Mouse (Mus musculus) lung, postnatal 4 days (tissue): ENCODE measurements around the gene Zg16.
"Not testable (repeated sequence)": the region's sequence is repeated elsewhere in the genome, so short reads cannot be mapped to it uniquely, and the experiment has no call there.

ENCODE experiments used
- DNase-seq, 2 experiments: peaks; one replicate each; pipeline ENCODE4 v3.0.0; 2021

The Zg16 gene

GRCm38 (mm10) chr7:127103960-127104359 lies 16.8 kb upstream of the Zg16 start:
- DNase-seq: no peak

GRCm38 (mm10) chr7:127102148-127102547 lies 15.0 kb upstream of the Zg16 start:
- no peak for DNase-seq

- no peak for DNase-seq
These were observed 14.4 kb upstream of the Zg16 start for GRCm38 (mm10) chr7:127101451-127102016.

DNA sequence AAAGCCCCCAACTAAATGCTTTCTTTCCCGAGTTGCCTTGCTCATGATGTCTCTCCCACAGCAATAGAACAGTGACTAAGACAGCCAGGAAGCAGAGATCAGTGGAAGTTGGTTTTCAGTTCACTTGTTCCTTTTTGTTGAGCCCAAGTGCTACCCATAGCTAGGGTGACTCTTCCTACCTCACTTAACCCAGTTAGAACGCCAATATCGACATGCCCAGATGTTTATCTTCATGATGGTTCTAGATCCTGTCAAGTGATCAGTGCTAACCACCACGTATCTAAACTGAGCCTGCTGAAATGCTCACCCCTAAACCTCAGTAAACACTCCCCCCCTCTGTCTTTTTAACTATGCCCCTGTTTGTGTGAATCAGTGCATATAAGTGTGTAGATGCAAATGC lies 12.4 kb upstream of the Zg16 start:
- no peak for DNase-seq

DNA sequence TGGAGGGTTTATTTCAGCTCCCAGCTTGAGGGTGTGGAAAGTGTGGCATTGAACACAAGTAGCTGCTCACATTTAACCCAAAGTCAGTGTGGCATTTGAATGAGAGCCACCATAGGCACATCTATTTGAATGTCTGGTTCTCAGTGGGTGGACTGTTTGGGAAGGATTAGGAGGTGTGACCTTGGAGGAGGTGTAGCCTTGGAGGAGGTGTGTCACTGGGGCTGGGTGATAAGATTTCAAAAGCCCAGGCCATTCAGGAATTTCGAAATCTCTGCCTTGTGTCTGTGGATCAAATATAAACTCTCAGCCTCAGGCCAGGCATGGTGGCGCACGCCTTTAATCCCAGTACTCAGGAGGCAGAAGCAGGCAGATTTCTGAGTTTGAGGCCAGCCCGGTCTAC lies 11.8 kb upstream of the Zg16 start:
- DNase-seq: no peak

- no peak for DNase-seq
These were observed 11.4 kb upstream of the Zg16 start for GRCm38 (mm10) chr7:127098521-127098920.

- DNase-seq: no peak
These were observed 9.3 kb upstream of the Zg16 start for GRCm38 (mm10) chr7:127096456-127096855.

DNA sequence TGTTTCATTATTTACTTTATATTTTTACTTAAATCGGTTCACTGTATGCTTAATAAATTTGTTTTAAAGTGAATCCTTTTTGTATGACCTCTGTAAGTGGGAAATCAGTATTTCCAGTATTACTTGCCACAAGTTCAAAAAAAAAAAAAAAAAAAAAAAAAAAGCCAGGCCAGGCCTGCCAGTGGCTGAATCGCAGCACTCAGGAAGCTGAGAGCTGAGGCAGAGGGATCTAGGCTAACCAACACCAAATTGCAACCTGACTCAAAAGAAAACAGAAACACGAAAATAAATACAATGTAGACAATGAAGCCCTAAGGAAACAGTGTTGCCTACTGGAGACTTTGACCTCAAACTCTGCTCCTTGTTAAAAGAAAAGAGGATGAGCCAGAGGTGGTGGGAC lies 6.8 kb upstream of the Zg16 start:
- no peak for DNase-seq

DNA sequence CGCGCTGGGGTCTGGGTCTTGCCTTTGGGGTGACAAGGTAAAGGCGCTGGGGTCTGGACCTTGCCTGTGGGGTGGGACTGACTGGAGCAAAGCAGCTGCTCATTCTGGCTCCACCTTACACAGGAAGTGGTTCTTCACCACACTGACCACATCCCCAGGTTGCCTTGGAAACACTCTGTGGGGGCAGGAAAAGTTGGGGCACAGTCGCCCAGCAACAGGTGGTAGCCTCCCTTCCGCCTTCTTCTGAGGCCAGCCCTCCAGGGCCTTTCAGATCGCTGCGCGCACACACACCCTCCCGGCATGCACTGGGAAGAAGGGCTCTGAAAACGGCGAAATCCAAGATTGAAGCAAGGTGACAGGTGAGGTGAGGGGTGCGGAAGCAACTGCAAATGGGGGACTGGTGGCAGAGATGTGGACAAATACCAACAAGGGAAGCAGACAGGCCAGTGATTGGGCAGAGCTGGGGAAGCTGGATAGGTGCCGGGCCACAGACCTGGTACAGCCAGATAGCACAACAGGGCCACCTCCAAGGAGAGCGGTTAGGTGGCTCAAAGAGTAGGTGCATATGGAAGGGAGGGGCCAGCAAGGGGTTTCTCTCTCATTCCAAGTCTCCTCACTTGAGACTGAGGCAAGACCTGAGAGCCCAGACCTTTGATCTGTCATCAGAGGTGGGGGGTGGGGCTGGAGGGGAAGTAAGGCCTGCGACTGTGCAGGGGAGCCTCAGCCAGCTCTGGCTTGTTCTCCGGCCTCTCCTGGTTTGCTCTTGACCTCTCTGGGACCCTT lies 4.2 kb upstream of the Zg16 start, which contains the start of gene AI467606:
AI467606 (plus strand) TSS at position 246 of the 783 bp plus-strand sequence.
- DNase-seq: peak; percentile 87 to 89

- no peak for DNase-seq
These were observed 3.3 kb upstream of the Zg16 start for GRCm38 (mm10) chr7:127090154-127091113.

- DNase-seq: peak; percentile 47 to 64
These were observed 2.0 kb upstream of the Zg16 start for GRCm38 (mm10) chr7:127088901-127089845.

- no peak for DNase-seq
These were observed 955 bp upstream of the Zg16 start for GRCm38 (mm10) chr7:127088083-127088482.

DNA sequence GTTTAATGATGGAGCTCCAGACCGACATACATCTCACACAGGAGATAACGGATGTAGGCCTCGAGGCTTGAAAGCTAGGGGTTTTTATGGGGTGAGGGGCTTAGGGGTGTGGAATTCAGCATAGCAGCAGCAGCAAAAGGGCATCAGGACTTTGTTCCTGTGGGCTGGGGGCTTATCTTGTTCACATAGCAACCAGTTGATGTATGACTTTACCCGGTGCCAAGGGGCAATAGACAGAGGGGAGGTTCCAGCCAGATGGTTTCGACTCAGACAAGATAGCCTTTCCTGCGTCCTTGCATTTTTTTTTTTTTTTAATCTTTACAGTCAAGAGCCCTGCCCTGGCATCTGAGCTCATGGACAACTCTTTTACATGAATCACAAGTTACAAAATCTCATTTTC lies 1.4 kb downstream of the Zg16 start:
- not testable (repeated sequence) for DNase-seq

GRCm38 (mm10) chr7:127084794-127085193 lies 2.3 kb downstream of the Zg16 start:
- no peak for DNase-seq

DNA sequence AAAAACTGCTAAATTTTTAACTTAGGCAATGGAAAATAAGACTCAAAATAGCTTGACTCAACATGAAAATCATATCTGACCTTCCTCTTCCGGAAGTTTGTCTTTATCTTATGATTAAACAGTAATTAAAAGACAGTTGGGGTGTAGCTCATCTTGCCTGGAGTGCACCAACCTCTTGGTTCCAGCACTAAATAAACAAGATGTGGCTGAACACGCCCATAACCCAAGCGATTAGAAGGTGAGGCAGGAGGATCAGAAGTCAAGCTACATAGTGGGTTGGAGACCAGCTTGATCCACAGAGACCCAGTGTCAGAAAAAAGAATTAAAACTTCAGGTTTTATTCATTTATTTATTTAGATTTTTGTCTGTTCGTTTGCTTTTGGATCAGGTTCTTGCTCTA lies 3.4 kb downstream of the Zg16 start:
- no peak for DNase-seq

GRCm38 (mm10) chr7:127082995-127083394 lies 4.1 kb downstream of the Zg16 start:
- DNase-seq: no peak

DNA sequence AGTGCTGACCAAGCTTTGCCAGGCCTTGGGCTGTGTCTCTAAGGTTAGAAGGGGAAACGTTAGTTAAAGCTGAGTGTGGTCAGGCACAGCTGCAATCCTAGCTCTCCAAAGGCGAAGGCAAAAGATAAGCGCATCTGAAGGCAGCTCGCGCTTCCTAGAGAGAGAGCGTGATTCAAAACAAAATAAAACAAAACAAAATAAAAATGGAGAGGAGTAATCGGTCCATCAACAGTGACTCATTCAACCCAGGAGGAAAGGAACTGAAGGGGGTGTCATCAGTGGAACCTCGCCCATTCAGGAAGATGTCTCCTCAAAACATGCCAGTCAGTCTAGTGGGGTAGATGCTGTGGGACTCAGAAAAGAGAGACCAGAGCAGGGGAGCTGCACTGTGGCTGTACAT lies 4.9 kb downstream of the Zg16 start:
- no peak for DNase-seq

- no peak for DNase-seq
These were observed 7.1 kb downstream of the Zg16 start for GRCm38 (mm10) chr7:127080045-127080444.

- no peak for DNase-seq
These were observed 9.4 kb downstream of the Zg16 start for GRCm38 (mm10) chr7:127077692-127078091.

GRCm38 (mm10) chr7:127076188-127076587 lies 10.9 kb downstream of the Zg16 start:
- DNase-seq: no peak

DNA sequence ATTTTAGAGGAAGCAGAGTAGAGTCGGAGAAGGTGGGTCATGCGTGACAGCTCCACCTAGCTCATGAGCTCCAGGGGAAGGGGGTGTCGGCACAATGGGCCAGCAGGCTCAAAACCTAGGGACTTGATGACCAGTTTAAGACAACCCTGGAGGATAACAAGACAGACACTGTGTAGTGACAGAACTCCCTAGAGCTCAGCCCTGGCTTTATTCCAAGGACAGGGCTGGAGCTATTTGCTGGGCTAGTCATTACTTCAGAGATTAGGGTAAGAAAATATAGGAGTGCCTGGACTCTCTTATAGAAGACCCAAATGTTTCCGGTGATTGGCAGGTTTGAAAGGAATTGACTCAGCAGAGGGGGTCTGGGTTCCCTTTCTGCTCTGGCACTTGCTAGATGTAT lies 13.9 kb downstream of the Zg16 start:
- no peak for DNase-seq

DNA sequence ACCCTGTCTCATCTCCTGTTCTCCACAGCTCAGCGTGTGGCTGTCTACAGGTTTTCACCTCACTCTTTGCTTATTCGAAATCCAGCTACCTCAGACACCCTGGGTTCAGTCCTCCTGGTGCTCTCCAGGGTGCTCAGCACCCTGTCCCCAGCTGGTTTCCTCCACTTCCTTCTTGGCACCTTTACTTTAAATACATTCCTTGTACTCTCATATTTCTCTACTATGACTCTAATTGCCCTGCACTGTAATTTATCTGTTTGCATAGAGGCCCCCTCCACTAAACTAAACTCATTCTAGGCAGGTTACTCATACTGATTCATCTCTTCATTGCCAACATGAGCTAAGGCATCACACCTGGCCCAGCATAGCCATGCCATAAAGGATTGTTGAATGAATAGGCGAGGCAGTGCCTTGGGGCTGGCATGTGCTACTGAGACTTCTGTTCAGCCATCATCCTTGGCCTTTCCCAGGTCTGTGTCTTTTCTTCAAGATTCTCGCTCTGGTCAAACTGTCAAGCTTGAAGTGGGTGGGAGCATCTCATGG lies 16.2 kb downstream of the Zg16 start:
- DNase-seq: no peak
